Mouse (Mus musculus) heart, adult 8-10 months (tissue): ENCODE measurements around the gene Limd1. TPM values are rescaled to one million over a fixed set of nuclear protein-coding genes. Genes with fewer than 3 reads are reported as not detected.

Source experiments
- DNase-seq: peaks from one replicate; pipeline ENCODE4 v3.0.0; 2022; ENCODE audit warnings: low spot score
- total RNA-seq, 4 experiments: library from RNA; stranded (reverse); gene quantifications; 2 replicates each; pipeline ENCODE4 v1.2.4; 2022

Limd1 gene
- total RNA-seq, 4 experiments from 2014 or later: 34.0 to 52.2 (median 36.9) TPM

- DNase-seq: no peak
Observed at GRCm38 (mm10) chr9:123515087-123515486, 36.6 kb downstream of the Limd1 start.

- DNase-seq: no peak
Observed at GRCm38 (mm10) chr9:123516641-123517385, 38.3 kb downstream of the Limd1 start.

DNA sequence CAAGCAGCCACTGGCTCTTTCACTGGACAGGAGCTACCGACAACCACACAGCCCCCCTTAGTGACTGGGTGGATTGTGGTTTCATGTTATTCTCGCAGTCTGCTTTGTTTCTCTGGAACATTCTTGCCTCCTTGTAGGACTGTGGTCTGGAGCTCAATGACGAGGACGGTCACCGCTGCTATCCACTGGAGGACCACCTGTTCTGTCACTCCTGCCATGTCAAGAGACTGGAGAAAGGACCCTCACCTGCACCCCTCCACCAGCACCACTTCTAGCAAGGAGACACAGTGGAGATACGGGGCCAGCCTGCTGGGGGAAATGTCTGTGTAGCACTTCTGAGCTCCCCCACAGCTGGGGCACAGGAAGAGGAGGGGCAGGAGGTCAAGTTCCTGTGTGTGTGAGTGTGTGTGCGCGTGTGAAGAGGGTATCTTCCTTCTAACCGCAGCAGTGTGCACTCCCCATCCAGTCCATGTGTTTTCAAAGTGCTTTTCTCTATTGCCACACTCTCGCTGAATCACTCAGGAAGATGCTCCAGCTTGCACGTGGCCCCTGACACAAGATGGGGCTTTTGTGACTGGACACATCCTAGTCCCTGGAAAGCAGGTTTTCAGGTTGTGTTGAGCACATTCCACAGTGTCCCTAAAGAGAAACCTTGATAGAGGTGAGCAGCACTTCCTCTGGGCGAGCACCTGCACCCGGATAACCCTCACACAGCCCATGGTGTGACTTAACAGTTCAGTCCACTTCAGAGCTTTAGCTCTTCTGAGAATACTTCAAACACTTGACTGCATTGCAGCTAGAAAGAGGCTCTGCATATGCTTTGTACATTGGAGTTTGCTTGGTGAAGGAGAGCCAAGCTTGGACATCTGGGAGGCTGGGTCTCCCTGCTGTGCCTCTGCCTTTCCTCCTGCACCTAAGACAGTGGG lies 40.7 kb downstream of the Limd1 start:
- no peak for DNase-seq

GRCm38 (mm10) chr9:123520735-123521134 lies 42.2 kb downstream of the Limd1 start:
- no peak for DNase-seq

- DNase-seq: no peak
Observed at GRCm38 (mm10) chr9:123523676-123524075, 45.2 kb downstream of the Limd1 start.

DNA sequence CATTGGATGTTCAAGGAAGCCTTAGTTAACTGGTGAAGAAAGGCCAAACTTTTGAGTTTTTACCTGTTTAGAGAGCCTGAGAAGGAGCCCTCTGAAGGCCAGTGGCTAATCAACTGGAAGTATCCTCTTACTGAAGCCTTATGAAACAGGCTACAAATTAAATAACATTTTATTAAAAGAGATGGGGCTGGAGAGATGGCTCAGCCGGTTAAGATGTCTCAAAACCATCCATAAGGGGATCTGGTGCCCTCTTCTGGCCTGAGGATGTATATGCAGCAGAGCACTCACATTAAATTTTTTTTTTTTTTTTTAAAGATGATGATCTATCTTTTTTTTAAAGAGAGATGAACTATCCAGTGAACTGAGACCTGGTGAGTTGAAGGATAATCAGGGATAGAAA lies 46.6 kb downstream of the Limd1 start:
- DNase-seq: peak; percentile 64

- no peak for DNase-seq
Observed at GRCm38 (mm10) chr9:123526502-123526901, 48.0 kb downstream of the Limd1 start.

DNA sequence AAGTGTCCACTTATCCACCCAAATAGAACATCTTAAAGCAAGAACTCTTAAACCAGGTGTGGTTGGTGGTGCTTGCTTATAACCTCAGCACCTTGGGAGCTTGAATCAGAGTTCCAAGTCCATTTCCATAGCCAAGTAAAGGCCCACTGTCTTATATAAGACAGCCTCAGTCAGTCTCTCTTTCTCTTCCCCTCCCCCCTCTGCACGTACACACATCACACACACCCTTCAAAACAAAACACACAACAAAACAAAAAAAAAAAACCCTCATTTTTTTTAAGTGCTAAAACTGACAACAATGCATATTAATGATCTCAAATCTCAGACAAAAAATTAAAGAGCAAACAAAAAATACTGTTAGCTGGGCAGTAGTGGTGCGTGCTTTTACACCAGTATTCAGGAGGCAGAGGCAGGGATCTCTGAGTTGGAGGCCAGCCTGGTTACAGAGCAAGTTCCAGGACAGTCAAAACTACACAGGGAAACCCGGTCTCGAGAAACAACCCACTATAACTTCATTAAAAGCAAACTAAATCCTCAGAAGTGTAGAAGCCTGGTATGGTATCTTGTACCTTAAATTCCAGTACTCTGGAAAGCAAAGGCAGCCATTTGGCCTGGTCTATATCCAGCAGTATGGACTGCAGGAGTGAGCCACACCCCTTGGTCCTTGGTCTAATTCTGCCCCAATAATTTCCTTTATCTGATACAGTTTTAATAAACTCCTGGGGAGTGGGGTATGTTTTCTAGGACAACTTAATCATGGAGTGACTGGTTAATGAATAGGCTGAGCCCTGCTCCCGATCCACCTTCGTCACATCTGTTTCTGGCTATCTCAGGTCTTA lies 49.8 kb downstream of the Limd1 start:
- DNase-seq: no peak

- DNase-seq: no peak
Observed at GRCm38 (mm10) chr9:123528926-123529295, 50.4 kb downstream of the Limd1 start.

- peak; percentile 99 for DNase-seq
Observed at GRCm38 (mm10) chr9:123529392-123530157, 51.1 kb downstream of the Limd1 start, which contains the start of gene Sacm1l. Gene Sacm1l, plus strand, starts transcription at chr9:123529759.

GRCm38 (mm10) chr9:123530158-123530475 lies 51.6 kb downstream of the Limd1 start:
- DNase-seq: no peak

GRCm38 (mm10) chr9:123530566-123531130 lies 52.1 kb downstream of the Limd1 start:
- DNase-seq: no peak

- DNase-seq: no peak
Observed at GRCm38 (mm10) chr9:123531234-123531633, 52.7 kb downstream of the Limd1 start.

DNA sequence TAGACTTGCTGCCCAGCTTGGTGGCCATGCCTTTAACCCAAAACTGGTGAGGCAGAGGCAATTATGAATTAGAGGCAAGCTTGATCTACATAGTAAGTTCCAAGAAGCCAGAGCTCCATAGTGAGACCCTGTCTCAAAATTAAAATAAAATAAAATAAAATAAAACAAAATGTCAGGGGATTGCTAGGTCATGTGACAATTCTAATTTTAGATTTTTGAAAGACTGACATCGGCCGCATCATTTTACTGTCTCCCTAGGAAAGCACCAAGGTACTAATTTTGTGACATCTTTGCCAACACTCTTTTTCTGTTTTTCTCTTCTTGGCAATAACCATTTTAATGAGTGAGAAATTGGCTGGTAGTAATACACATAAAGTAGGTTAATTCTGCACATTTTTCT lies 58.1 kb downstream of the Limd1 start:
- no peak for DNase-seq

GRCm38 (mm10) chr9:123538189-123538588 lies 59.7 kb downstream of the Limd1 start:
- no peak for DNase-seq

- no peak for DNase-seq
Observed at GRCm38 (mm10) chr9:123539093-123539492, 60.6 kb downstream of the Limd1 start.

GRCm38 (mm10) chr9:123539823-123540222 lies 61.3 kb downstream of the Limd1 start:
- DNase-seq: no peak

DNA sequence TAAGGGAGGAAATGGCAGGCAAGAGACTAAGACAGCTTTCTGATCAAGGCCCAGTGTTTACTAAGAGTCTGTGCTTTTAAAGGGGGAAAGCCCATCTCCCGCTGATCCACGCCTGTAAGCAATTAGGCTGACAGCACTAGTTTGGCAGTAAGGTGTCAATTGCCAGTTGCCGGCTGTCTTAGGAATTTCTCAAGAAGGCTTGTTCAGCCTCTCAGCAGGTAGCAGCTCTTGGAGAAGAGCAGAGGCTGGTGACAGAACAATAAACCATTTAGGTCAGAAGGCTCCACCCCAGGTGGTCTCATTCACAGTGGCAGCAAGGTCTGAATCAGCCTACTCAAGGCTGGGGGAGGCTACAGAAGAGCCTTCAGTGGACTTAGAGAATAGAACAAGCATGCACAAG lies 76.1 kb downstream of the Limd1 start:
- DNase-seq: no peak
